8 mouse cellular contexts compared by ENCODE assay signal in genomic region chr11:106158930-106159215, GRCm38 (mm10). TPM values are rescaled to one million over a fixed set of nuclear protein-coding genes. Genes with fewer than 3 reads are reported as not detected.
DNase-seq lines count a peak whose midpoint lies in the region; ATAC-seq and TF ChIP-seq lines count a peak whose summit lies in the region.

No protein-coding gene starts in this region.

- WGBS in heart, embryonic 15.5 days, result 35% methylated on average over 8 of the region's 9 CpGs
- WGBS in forebrain, embryonic 15.5 days, result 33% methylated on average over 9 of the region's 9 CpGs
- whole genome bisulfite sequencing in liver, postnatal 0 days (ENCODE audit: insufficient replicate concordance), result 27% methylated on average over 9 of the region's 9 CpGs

- H3K27me3 ChIP-seq in heart, embryonic 15.5 days, result no peaks in the 10 kb centered on the region
- H3K27me3 ChIP-seq in forebrain, embryonic 15.5 days, result no peaks in the 10 kb centered on the region
- no peaks in the 10 kb centered on the region for H3K27me3 ChIP-seq in liver, postnatal 0 days (ENCODE audit: insufficient read depth, low read length)

- no peak for ATAC-seq in heart, embryonic 15.5 days (replicated peaks; ENCODE audit: insufficient number of reproducible peaks, insufficient read depth, low FRiP score, low read depth)
- 0 out of 2 replicates have a peak, but pooled peaks have one; percentile 1 for ATAC-seq in forebrain, embryonic 15.5 days (replicated peaks)
- ATAC-seq in liver, postnatal 0 days, result no peak

- TF ChIP-seq CTCF in liver, postnatal 0 days (IDR thresholded peaks at IDR 0.05; ENCODE audit: low read depth), result no peak

- H3K9me3 ChIP-seq in heart, embryonic 15.5 days (replicated peaks), result no peaks in the 10 kb centered on the region
- H3K9me3 ChIP-seq in ES-E14 (ENCODE audit: control insufficient read depth, insufficient read depth, low read depth, low read length), result no peaks in the 10 kb centered on the region
- H3K9me3 ChIP-seq in forebrain, embryonic 15.5 days, result no peaks in the 10 kb centered on the region
- H3K9me3 ChIP-seq in liver, postnatal 0 days (ENCODE audit: low read length), result no peaks in the 10 kb centered on the region

- H3K36me3 ChIP-seq in heart, embryonic 15.5 days, result peaks cover 32% of the 10 kb centered on the region
- H3K36me3 ChIP-seq in ES-E14 (ENCODE audit: control insufficient read depth, insufficient read depth, low read length, poor library complexity, severe bottlenecking), result peaks cover 26% of the 10 kb centered on the region; the same call in 1 of the 2 replicates
- peaks cover 37% of the 10 kb centered on the region for H3K36me3 ChIP-seq in forebrain, embryonic 15.5 days
- H3K36me3 ChIP-seq in liver, postnatal 0 days (replicated peaks; ENCODE audit: insufficient read depth, low read length), result peaks cover 21% of the 10 kb centered on the region

- DNase-seq in heart, postnatal 10 days, result no peak
- DNase-seq in ES-E14 (ENCODE audit: low read depth, low spot score), result no peak
- DNase-seq in liver, postnatal 0 days, result no peak
- DNase-seq in left cerebral cortex, postnatal 4 days, result no peak
- DNase-seq in gastrocnemius, postnatal 14 days, result no peak
- no peak for DNase-seq in layer of hippocampus, postnatal 10 days (ENCODE audit: low spot score in 2 of 2)

- intact Hi-C loops in heart, postnatal 10 days (cut with DNase I), result no loop called here
- intact Hi-C loops in left cerebral cortex, postnatal 4 days (cut with DNase I), result no loop called here
- intact Hi-C loops in gastrocnemius, postnatal 14 days (cut with DNase I; ENCODE audit: low total_unique reads), result no loop called here

- H3K9ac ChIP-seq in heart, embryonic 15.5 days, result peak overlapping the region; percentile 93
- peak overlapping the region; percentile 84; the same call in 1 of the 2 replicates for H3K9ac ChIP-seq in ES-E14 (ENCODE audit: insufficient read depth, low read depth, low read length, poor library complexity, severe bottlenecking)
- H3K9ac ChIP-seq in forebrain, embryonic 15.5 days (replicated peaks), result peak overlapping the region; percentile 97
- H3K9ac ChIP-seq in liver, postnatal 0 days (replicated peaks), result peak overlapping the region; percentile 88

- H3K4me2 ChIP-seq in heart, embryonic 15.5 days, result peak overlapping the region; percentile 97
- peak overlapping the region; percentile 79 for H3K4me2 ChIP-seq in forebrain, embryonic 15.5 days (replicated peaks)
- H3K4me2 ChIP-seq in liver, postnatal 0 days (ENCODE audit: low read depth, low read length), result peak overlapping the region; percentile 93

- in situ Hi-C loops in ES-E14 (cut with MboI; ENCODE audit: low sequenced_read_pairs in 2 of 2, unreplicated experiment in 2 of 2), result no loop called here

- peak overlapping the region; percentile 90 for H3K27ac ChIP-seq in heart, embryonic 15.5 days
- no peak overlapping the region for H3K27ac ChIP-seq in ES-E14 (ENCODE audit: insufficient read depth, low read depth, low read length, poor library complexity, severe bottlenecking)
- H3K27ac ChIP-seq in forebrain, embryonic 15.5 days (replicated peaks), result peak overlapping the region; percentile 97
- H3K27ac ChIP-seq in liver, postnatal 0 days (ENCODE audit: low read depth), result peak overlapping the region; percentile 97

- TF ChIP-seq EP300 in liver, postnatal 0 days (IDR thresholded peaks at IDR 0.05; ENCODE audit: low read depth), result no peak

- peaks cover 36% of the 10 kb centered on the region for H3K4me1 ChIP-seq in heart, embryonic 15.5 days (replicated peaks)
- H3K4me1 ChIP-seq in ES-E14 (ENCODE audit: control insufficient read depth in 2 of 2, insufficient read depth in 2 of 2, low read length in 2 of 2, poor library complexity in 1 of 2), result peaks cover 0 to 15% of the 10 kb centered on the region in 2 experiments; a peak in 2 of 4 replicates
- peaks cover 43% of the 10 kb centered on the region for H3K4me1 ChIP-seq in forebrain, embryonic 15.5 days
- H3K4me1 ChIP-seq in liver, postnatal 0 days (ENCODE audit: insufficient read depth), result peaks cover 30% of the 10 kb centered on the region

- H3K4me3 ChIP-seq in heart, embryonic 15.5 days, result peak overlapping the region; percentile 89
- H3K4me3 ChIP-seq in ES-E14 (ENCODE audit: insufficient read depth in 1 of 2, low read depth in 1 of 2, low read length in 2 of 2, poor library complexity in 1 of 2, severe bottlenecking in 1 of 2), result peak overlapping the region; percentile 93 to 100
- peak overlapping the region; percentile 86 for H3K4me3 ChIP-seq in forebrain, embryonic 15.5 days
- peak overlapping the region; percentile 75 for H3K4me3 ChIP-seq in liver, postnatal 0 days (ENCODE audit: low read depth, low read length)

TF ChIP-seq in ES-E14, 5 proteins besides CTCF, POLR2A, EP300 and RAD21:
- TF ChIP-seq MAFK (IDR thresholded peaks at IDR 0.05; ENCODE audit: insufficient read depth, low read depth, low read length) (no peak), HCFC1 (IDR thresholded peaks at IDR 0.05; ENCODE audit: borderline replicate concordance, insufficient read depth, low read length) (no peak), CHD2 (IDR thresholded peaks at IDR 0.05; ENCODE audit: low read depth, low read length) (no peak), ZNF384 (IDR thresholded peaks at IDR 0.05; ENCODE audit: low read depth, low read length) (no peak), ZC3H11A (IDR thresholded peaks at IDR 0.05; ENCODE audit: borderline replicate concordance, low read depth, low read length) (no peak)

RNA-seq across cellular contexts. Expression of gene Gm10840, which starts 1.8 kb away (rescaled TPM):
- not detected in 2 replicates for polyA plus RNA-seq in heart, embryonic 15.5 days (2015; fragmentation: Nextera tagmentation; extraction: Ambion mirVana)
- not detected for total RNA-seq in heart, postnatal 10 days (2021)
- not detected in 2 replicates for total RNA-seq in ES-E14 (2012; rRNA removed)
- polyA plus RNA-seq in forebrain, embryonic 15.5 days (2015; fragmentation: Nextera tagmentation; extraction: Ambion mirVana), result 0.74 and 1.3 TPM in 2 replicates
- polyA plus RNA-seq in liver, postnatal 0 days (2015; fragmentation: Nextera tagmentation; extraction: Ambion mirVana), result not detected in 2 replicates
- total RNA-seq in left cerebral cortex, postnatal 4 days (2021), result not detected
- total RNA-seq in gastrocnemius, postnatal 14 days (2021), result not detected
- not detected for total RNA-seq in layer of hippocampus, postnatal 10 days (2021)

RNA-seq across cellular contexts. Expression of gene Limd2, which starts 1.8 kb away (rescaled TPM):
- polyA plus RNA-seq in heart, embryonic 15.5 days (2015; fragmentation: Nextera tagmentation; extraction: Ambion mirVana), result 75.9 and 110 TPM in 2 replicates
- 10 to 100 TPM; 13.6 to 14.1 TPM for total RNA-seq in heart, postnatal 10 days (2021)
- 20.3 and 30.9 TPM in 2 replicates for total RNA-seq in ES-E14 (2012; rRNA removed)
- polyA plus RNA-seq in forebrain, embryonic 15.5 days (2015; fragmentation: Nextera tagmentation; extraction: Ambion mirVana), result 222 and 233 TPM in 2 replicates
- polyA plus RNA-seq in liver, postnatal 0 days (2015; fragmentation: Nextera tagmentation; extraction: Ambion mirVana), result 77.5 and 77.7 TPM in 2 replicates
- total RNA-seq in left cerebral cortex, postnatal 4 days (2021), result 10 to 100 TPM; 81.2 to 84.6 TPM
- total RNA-seq in gastrocnemius, postnatal 14 days (2021), result 1 to 10 TPM; 5.9 to 8.6 TPM
- 100 to 1,000 TPM; 100 to 112 TPM for total RNA-seq in layer of hippocampus, postnatal 10 days (2021)

RNA-seq across cellular contexts. Expression of gene Strada, which starts 43.1 kb away (rescaled TPM):
- 16.5 and 20.0 TPM in 2 replicates for polyA plus RNA-seq in heart, embryonic 15.5 days (2015; fragmentation: Nextera tagmentation; extraction: Ambion mirVana)
- 10 to 100 TPM; 11.1 to 12.9 TPM for total RNA-seq in heart, postnatal 10 days (2021)
- total RNA-seq in ES-E14 (2012; rRNA removed), result 14.5 and 24.0 TPM in 2 replicates
- 30.1 and 32.2 TPM in 2 replicates for polyA plus RNA-seq in forebrain, embryonic 15.5 days (2015; fragmentation: Nextera tagmentation; extraction: Ambion mirVana)
- polyA plus RNA-seq in liver, postnatal 0 days (2015; fragmentation: Nextera tagmentation; extraction: Ambion mirVana), result 4.6 and 4.9 TPM in 2 replicates
- total RNA-seq in left cerebral cortex, postnatal 4 days (2021), result 10 to 100 TPM; 27.3 to 28.5 TPM
- total RNA-seq in gastrocnemius, postnatal 14 days (2021), result 10 to 100 TPM; 13.0 to 15.3 TPM
- total RNA-seq in layer of hippocampus, postnatal 10 days (2021), result 10 to 100 TPM; 28.8 to 32.3 TPM

RNA-seq across cellular contexts. Expression of gene Ccdc47, which starts 57.3 kb away (rescaled TPM):
- 87.3 and 88.2 TPM in 2 replicates for polyA plus RNA-seq in heart, embryonic 15.5 days (2015; fragmentation: Nextera tagmentation; extraction: Ambion mirVana)
- total RNA-seq in heart, postnatal 10 days (2021), result 10 to 100 TPM; 79.9 to 83.2 TPM
- total RNA-seq in ES-E14 (2012; rRNA removed), result 82.3 and 91.2 TPM in 2 replicates
- 88.5 and 97.6 TPM in 2 replicates for polyA plus RNA-seq in forebrain, embryonic 15.5 days (2015; fragmentation: Nextera tagmentation; extraction: Ambion mirVana)
- polyA plus RNA-seq in liver, postnatal 0 days (2015; fragmentation: Nextera tagmentation; extraction: Ambion mirVana), result 33.4 and 34.6 TPM in 2 replicates
- total RNA-seq in left cerebral cortex, postnatal 4 days (2021), result 10 to 100 TPM; 69.4 to 74.7 TPM
- total RNA-seq in gastrocnemius, postnatal 14 days (2021), result 10 to 100 TPM; 62.1 to 69.8 TPM
- total RNA-seq in layer of hippocampus, postnatal 10 days (2021), result 100 to 1,000 TPM; 101 to 102 TPM

RNA-seq across cellular contexts. Expression of gene Ddx42, which starts 57.9 kb away (rescaled TPM):
- polyA plus RNA-seq in heart, embryonic 15.5 days (2015; fragmentation: Nextera tagmentation; extraction: Ambion mirVana), result 41.1 and 47.3 TPM in 2 replicates
- total RNA-seq in heart, postnatal 10 days (2021), result 10 to 100 TPM; 37.3 to 38.8 TPM
- 48.2 and 64.3 TPM in 2 replicates for total RNA-seq in ES-E14 (2012; rRNA removed)
- polyA plus RNA-seq in forebrain, embryonic 15.5 days (2015; fragmentation: Nextera tagmentation; extraction: Ambion mirVana), result 102 and 103 TPM in 2 replicates
- 15.9 and 17.8 TPM in 2 replicates for polyA plus RNA-seq in liver, postnatal 0 days (2015; fragmentation: Nextera tagmentation; extraction: Ambion mirVana)
- total RNA-seq in left cerebral cortex, postnatal 4 days (2021), result 10 to 100 TPM; 79.8 to 81.0 TPM
- total RNA-seq in gastrocnemius, postnatal 14 days (2021), result 10 to 100 TPM; 22.5 to 24.8 TPM
- total RNA-seq in layer of hippocampus, postnatal 10 days (2021), result 10 to 100 TPM; 70.6 to 80.4 TPM
